In the genomic region with DNA sequence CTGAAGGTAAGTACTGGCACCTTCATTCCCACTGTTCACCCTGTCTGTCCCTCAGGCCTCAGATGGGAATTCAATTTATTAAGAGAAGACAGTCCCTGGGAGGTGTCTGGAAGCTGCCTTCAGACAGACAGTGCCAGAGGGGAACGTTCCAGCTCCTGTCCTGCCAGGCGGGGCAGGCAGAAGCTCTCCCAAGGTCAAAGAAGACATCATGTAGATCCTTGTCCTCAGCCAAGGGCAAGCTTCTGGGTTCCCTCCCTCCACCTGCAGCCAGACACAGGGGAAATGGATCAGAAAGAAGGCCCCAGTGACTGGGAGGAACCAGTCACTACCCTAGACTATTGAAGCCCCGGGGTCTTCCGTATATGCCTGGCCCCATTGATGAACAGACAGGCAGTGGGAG, we compare ENCODE assay signal across 12 mouse cellular contexts.
A peak's percentile ranks its signal among the peaks of the same experiment; 100 is the strongest.
DNase-seq lines count a peak whose midpoint lies in the region; ATAC-seq lines count a peak whose summit lies in the region.
"Had no signal": no experiment of that assay in that cellular context is flagged by ENCODE, and none has a peak within 500 bp of the region (broad histone marks: within the 10 kb centered on the region; RNA-seq: fewer than 3 reads in every experiment).

No protein-coding gene starts in this region.

- H3K36me3 ChIP-seq in forebrain, embryonic 10.5 days (replicated peaks) = no peaks in the 10 kb centered on the region
- no peaks in the 10 kb centered on the region for H3K36me3 ChIP-seq in forebrain, embryonic 11.5 days (ENCODE audit: control insufficient read depth, insufficient read depth, low read length)
- no peaks in the 10 kb centered on the region for H3K36me3 ChIP-seq in hindbrain, embryonic 12.5 days
- H3K36me3 ChIP-seq in midbrain, embryonic 14.5 days (ENCODE audit: control insufficient read depth, insufficient read depth, low read length) = no peaks in the 10 kb centered on the region

- no peak overlapping the region for H3K4me3 ChIP-seq in forebrain, embryonic 10.5 days
- no peak overlapping the region for H3K4me3 ChIP-seq in forebrain, embryonic 11.5 days (ENCODE audit: low read depth, low read length)
- no peak overlapping the region for H3K4me3 ChIP-seq in hindbrain, embryonic 12.5 days
- H3K4me3 ChIP-seq in midbrain, embryonic 14.5 days (replicated peaks; ENCODE audit: low read depth, low read length) = no peak overlapping the region

- peak overlapping the region; percentile 88 for H3K27ac ChIP-seq in forebrain, embryonic 10.5 days
- no peak overlapping the region; the same call in 1 of the 2 replicates for H3K27ac ChIP-seq in forebrain, embryonic 11.5 days (ENCODE audit: low read depth, low read length)
- H3K27ac ChIP-seq in hindbrain, embryonic 12.5 days = peak overlapping the region; percentile 98
- H3K27ac ChIP-seq in midbrain, embryonic 14.5 days (replicated peaks; ENCODE audit: low read depth, low read length) = peak overlapping the region; percentile 99

- WGBS in forebrain, embryonic 10.5 days = 88% methylated on average over 4 of the region's 4 CpGs
- 79% methylated on average over 4 of the region's 4 CpGs for WGBS in forebrain, embryonic 11.5 days
- WGBS in hindbrain, embryonic 12.5 days = 58% methylated on average over 4 of the region's 4 CpGs
- 67% methylated on average over 4 of the region's 4 CpGs for WGBS in midbrain, embryonic 14.5 days

- no peaks in the 10 kb centered on the region; the same call in 1 of the 2 replicates for H3K9me3 ChIP-seq in forebrain, embryonic 10.5 days
- H3K9me3 ChIP-seq in forebrain, embryonic 11.5 days (ENCODE audit: control insufficient read depth, low read length) = no peaks in the 10 kb centered on the region
- H3K9me3 ChIP-seq in hindbrain, embryonic 12.5 days (replicated peaks) = no peaks in the 10 kb centered on the region
- no peaks in the 10 kb centered on the region for H3K9me3 ChIP-seq in midbrain, embryonic 14.5 days (ENCODE audit: control insufficient read depth, low read length)

- H3K27me3 ChIP-seq in forebrain, embryonic 10.5 days (ENCODE audit: poor library complexity, severe bottlenecking) = peaks cover 40% of the 10 kb centered on the region
- H3K27me3 ChIP-seq in forebrain, embryonic 11.5 days (ENCODE audit: control insufficient read depth, insufficient read depth, low read length) = no peaks in the 10 kb centered on the region
- no peaks in the 10 kb centered on the region for H3K27me3 ChIP-seq in hindbrain, embryonic 12.5 days
- no peaks in the 10 kb centered on the region for H3K27me3 ChIP-seq in midbrain, embryonic 14.5 days (ENCODE audit: control insufficient read depth, insufficient read depth, low read length)
- H3K27me3 ChIP-seq: Patski had no signal

- DNase-seq in forebrain, embryonic 10.5 days (ENCODE audit: extremely low spot score, low spot score) = peak; percentile 14
- no peak for DNase-seq in forebrain, embryonic 11.5 days (ENCODE audit: low spot score)
- DNase-seq in adrenal gland, postnatal 10 days = peak; percentile 47
- no peak for DNase-seq in midbrain, embryonic 14.5 days
- no peak for DNase-seq in urinary bladder, postnatal 14 days (ENCODE audit: low spot score)
- DNase-seq in frontal cortex, postnatal 25 days (ENCODE audit: low spot score in 2 of 2) = no peak
- DNase-seq: cerebellum, postnatal 36 days; heart, postnatal 36 days; thymus, adult 18-20 months had no signal

- no peak overlapping the region for H3K9ac ChIP-seq in forebrain, embryonic 11.5 days (ENCODE audit: low read length)
- H3K9ac ChIP-seq in hindbrain, embryonic 12.5 days = no peak overlapping the region
- no peak overlapping the region for H3K9ac ChIP-seq in midbrain, embryonic 14.5 days (replicated peaks; ENCODE audit: low read length)

- no peak for ATAC-seq in forebrain, embryonic 11.5 days (replicated peaks; ENCODE audit: low FRiP score)
- no peak for ATAC-seq in hindbrain, embryonic 12.5 days (ENCODE audit: low FRiP score)
- ATAC-seq in midbrain, embryonic 14.5 days (ENCODE audit: low FRiP score, low TSS enrichment) = no peak
- ATAC-seq in frontal cortex, adult (ENCODE audit: low TSS enrichment) = no peak
- ATAC-seq: Patski had no signal

- peaks cover 92% of the 10 kb centered on the region for H3K4me1 ChIP-seq in forebrain, embryonic 10.5 days
- peaks cover 47% of the 10 kb centered on the region for H3K4me1 ChIP-seq in forebrain, embryonic 11.5 days (replicated peaks; ENCODE audit: control insufficient read depth, insufficient read depth, low read length)
- H3K4me1 ChIP-seq in hindbrain, embryonic 12.5 days = peaks cover 68% of the 10 kb centered on the region
- H3K4me1 ChIP-seq in midbrain, embryonic 14.5 days (ENCODE audit: control insufficient read depth, insufficient read depth, low read length) = peaks cover 82% of the 10 kb centered on the region

- H3K4me2 ChIP-seq in forebrain, embryonic 11.5 days (ENCODE audit: low read depth, low read length, severe bottlenecking) = no peak overlapping the region
- H3K4me2 ChIP-seq in hindbrain, embryonic 12.5 days (replicated peaks) = no peak overlapping the region
- H3K4me2 ChIP-seq in midbrain, embryonic 14.5 days (ENCODE audit: low read length) = no peak overlapping the region

Comparison
In these comparisons a context has a peak if more than half of its experiments do, and no peak if none do; other contexts are left out.
1. DNase-seq: peak in forebrain, embryonic 10.5 days (single experiment) and adrenal gland, postnatal 10 days (single experiment); none in forebrain, embryonic 11.5 days (single experiment), midbrain, embryonic 14.5 days (single experiment), urinary bladder, postnatal 14 days (single experiment) and frontal cortex, postnatal 25 days (0 of 2).